Mouse (Mus musculus): ENCODE data around the gene Fktn. TPM values are rescaled to one million over a fixed set of nuclear protein-coding genes. Genes with fewer than 3 reads are reported as not detected.
"Not testable (repeated sequence)": the region's sequence is repeated elsewhere in the genome, so short reads cannot be mapped to it uniquely, and the experiment has no call there.

Gene Fktn
- polyA plus RNA-seq, 1 experiment from 2014 or later: 14.2 TPM

GRCm38 (mm10) chr4:53722506-53722905, 8.7 kb downstream of the Fktn start:
- ATAC-seq (ENCODE audit: insufficient number of reproducible peaks, low FRiP score, low TSS enrichment, low read depth): no peak
- H3K4me2 ChIP-seq (replicated peaks): no peak overlapping the region
- WGBS: 92% methylated on average over 4 of the region's 4 CpGs
- H3K4me3 ChIP-seq (replicated peaks): no peak overlapping the region
- no peaks in the 10 kb centered on the region for H3K4me1 ChIP-seq
- no peaks in the 10 kb centered on the region for H3K27me3 ChIP-seq
- H3K9me3 ChIP-seq (replicated peaks): no peaks in the 10 kb centered on the region
- H3K36me3 ChIP-seq: peaks cover 19% of the 10 kb centered on the region; the same call in 1 of the 2 replicates
- H3K9ac ChIP-seq: no peak overlapping the region
- H3K27ac ChIP-seq (replicated peaks): no peak overlapping the region

- not testable (repeated sequence) for H3K9me3 ChIP-seq (replicated peaks); H3K27ac ChIP-seq (replicated peaks); ATAC-seq (ENCODE audit: insufficient number of reproducible peaks, low FRiP score, low TSS enrichment, low read depth); H3K4me3 ChIP-seq (replicated peaks); H3K9ac ChIP-seq; H3K27me3 ChIP-seq; H3K4me1 ChIP-seq; H3K4me2 ChIP-seq (replicated peaks)
- 82% methylated on average over 2 of the region's 2 CpGs for whole genome bisulfite sequencing
- H3K36me3 ChIP-seq: peaks cover 32% of the 10 kb centered on the region
Observed at GRCm38 (mm10) chr4:53726100-53726499, 12.3 kb downstream of the Fktn start.

- no peak overlapping the region for H3K27ac ChIP-seq (replicated peaks)
- H3K4me2 ChIP-seq (replicated peaks): no peak overlapping the region
- H3K4me1 ChIP-seq: no peaks in the 10 kb centered on the region
- H3K9ac ChIP-seq: no peak overlapping the region
- ATAC-seq (ENCODE audit: insufficient number of reproducible peaks, low FRiP score, low TSS enrichment, low read depth): no peak
- peaks cover 33% of the 10 kb centered on the region for H3K36me3 ChIP-seq
- H3K4me3 ChIP-seq (replicated peaks): no peak overlapping the region
- 97% methylated on average over 1 of the region's 1 CpGs for WGBS
- H3K27me3 ChIP-seq: no peaks in the 10 kb centered on the region
- H3K9me3 ChIP-seq (replicated peaks): no peaks in the 10 kb centered on the region
Observed at GRCm38 (mm10) chr4:53728121-53728520, 14.3 kb downstream of the Fktn start.

GRCm38 (mm10) chr4:53738956-53739616, 25.3 kb downstream of the Fktn start:
- H3K27me3 ChIP-seq: no peaks in the 10 kb centered on the region
- no peaks in the 10 kb centered on the region for H3K4me1 ChIP-seq
- H3K4me3 ChIP-seq (replicated peaks): no peak overlapping the region
- 33% methylated on average over 6 of the region's 6 CpGs for WGBS
- H3K9me3 ChIP-seq (replicated peaks): no peaks in the 10 kb centered on the region
- no peak for ATAC-seq (ENCODE audit: insufficient number of reproducible peaks, low FRiP score, low TSS enrichment, low read depth)
- H3K9ac ChIP-seq: no peak overlapping the region
- H3K27ac ChIP-seq (replicated peaks): no peak overlapping the region
- H3K4me2 ChIP-seq (replicated peaks): no peak overlapping the region
- peaks cover 19% of the 10 kb centered on the region for H3K36me3 ChIP-seq

- H3K9me3 ChIP-seq (replicated peaks): no peaks in the 10 kb centered on the region
- no peak for ATAC-seq (ENCODE audit: insufficient number of reproducible peaks, low FRiP score, low TSS enrichment, low read depth)
- H3K27ac ChIP-seq (replicated peaks): no peak overlapping the region
- no peak overlapping the region for H3K4me2 ChIP-seq (replicated peaks)
- no peak overlapping the region for H3K9ac ChIP-seq
- no peak overlapping the region for H3K4me3 ChIP-seq (replicated peaks)
- peaks cover 30% of the 10 kb centered on the region; the same call in 1 of the 2 replicates for H3K36me3 ChIP-seq
- H3K27me3 ChIP-seq: no peaks in the 10 kb centered on the region
- no peaks in the 10 kb centered on the region for H3K4me1 ChIP-seq
Observed at GRCm38 (mm10) chr4:53749831-53750230, 36.0 kb downstream of the Fktn start.

- no peaks in the 10 kb centered on the region for H3K4me1 ChIP-seq
- no peaks in the 10 kb centered on the region for H3K9me3 ChIP-seq (replicated peaks)
- WGBS: 72% methylated on average over 16 of the region's 16 CpGs
- no peak overlapping the region for H3K27ac ChIP-seq (replicated peaks)
- H3K36me3 ChIP-seq: peaks cover 30% of the 10 kb centered on the region; the same call in 1 of the 2 replicates
- no peaks in the 10 kb centered on the region for H3K27me3 ChIP-seq
- ATAC-seq (ENCODE audit: insufficient number of reproducible peaks, low FRiP score, low TSS enrichment, low read depth): no peak
- no peak overlapping the region for H3K4me2 ChIP-seq (replicated peaks)
- H3K4me3 ChIP-seq (replicated peaks): no peak overlapping the region
- no peak overlapping the region for H3K9ac ChIP-seq
Observed at GRCm38 (mm10) chr4:53750391-53751120, 36.8 kb downstream of the Fktn start.

GRCm38 (mm10) chr4:53757030-53757429, 43.2 kb downstream of the Fktn start:
- no peak overlapping the region for H3K9ac ChIP-seq
- no peaks in the 10 kb centered on the region for H3K4me1 ChIP-seq
- peaks cover 8% of the 10 kb centered on the region; the same call in 1 of the 2 replicates for H3K36me3 ChIP-seq
- ATAC-seq (ENCODE audit: insufficient number of reproducible peaks, low FRiP score, low TSS enrichment, low read depth): no peak
- H3K27ac ChIP-seq (replicated peaks): no peak overlapping the region
- no peaks in the 10 kb centered on the region for H3K9me3 ChIP-seq (replicated peaks)
- H3K27me3 ChIP-seq: no peaks in the 10 kb centered on the region
- no peak overlapping the region for H3K4me3 ChIP-seq (replicated peaks)
- H3K4me2 ChIP-seq (replicated peaks): no peak overlapping the region

GRCm38 (mm10) chr4:53758764-53759163, 45.0 kb downstream of the Fktn start:
- Histone ChIP-seq H3K27me3 (no peaks in the 10 kb centered on the region), H3K9me3 (replicated peaks) (no peaks in the 10 kb centered on the region), H3K4me1 (no peaks in the 10 kb centered on the region), H3K36me3 (peaks cover 17% of the 10 kb centered on the region; the same call in 1 of the 2 replicates), H3K27ac (replicated peaks) (no peak overlapping the region; the same call in 1 of the 2 replicates), H3K4me3 (replicated peaks) (no peak overlapping the region), H3K4me2 (replicated peaks) (no peak overlapping the region), H3K9ac (no peak overlapping the region)
- WGBS: 70% methylated on average over 4 of the region's 4 CpGs
- no peak for ATAC-seq (ENCODE audit: insufficient number of reproducible peaks, low FRiP score, low TSS enrichment, low read depth)

GRCm38 (mm10) chr4:53759678-53760077, 45.9 kb downstream of the Fktn start:
- H3K27me3 ChIP-seq: no peaks in the 10 kb centered on the region
- 95% methylated on average over 3 of the region's 3 CpGs for WGBS
- H3K36me3 ChIP-seq: peaks cover 24% of the 10 kb centered on the region
- no peak overlapping the region for H3K27ac ChIP-seq (replicated peaks)
- no peak overlapping the region for H3K4me3 ChIP-seq (replicated peaks)
- ATAC-seq (ENCODE audit: insufficient number of reproducible peaks, low FRiP score, low TSS enrichment, low read depth): no peak
- no peaks in the 10 kb centered on the region for H3K4me1 ChIP-seq
- no peak overlapping the region for H3K9ac ChIP-seq
- H3K9me3 ChIP-seq (replicated peaks): no peaks in the 10 kb centered on the region
- H3K4me2 ChIP-seq (replicated peaks): no peak overlapping the region

GRCm38 (mm10) chr4:53762501-53762900, 48.7 kb downstream of the Fktn start:
- H3K9me3 ChIP-seq (replicated peaks): no peaks in the 10 kb centered on the region
- ATAC-seq (ENCODE audit: insufficient number of reproducible peaks, low FRiP score, low TSS enrichment, low read depth): no peak
- peaks cover 30% of the 10 kb centered on the region for H3K36me3 ChIP-seq
- H3K9ac ChIP-seq: no peak overlapping the region
- H3K27ac ChIP-seq (replicated peaks): no peak overlapping the region
- H3K4me3 ChIP-seq (replicated peaks): no peak overlapping the region
- no peak overlapping the region for H3K4me2 ChIP-seq (replicated peaks)
- no peaks in the 10 kb centered on the region for H3K27me3 ChIP-seq
- WGBS: 69% methylated on average over 3 of the region's 3 CpGs
- H3K4me1 ChIP-seq: no peaks in the 10 kb centered on the region

GRCm38 (mm10) chr4:53770958-53771735, 57.3 kb downstream of the Fktn start:
- H3K27me3 ChIP-seq: peaks cover 4% of the 10 kb centered on the region
- no peak overlapping the region for H3K9ac ChIP-seq
- H3K9me3 ChIP-seq (replicated peaks): no peaks in the 10 kb centered on the region
- WGBS: 26% methylated on average over 6 of the region's 6 CpGs
- H3K36me3 ChIP-seq: no peaks in the 10 kb centered on the region
- H3K4me3 ChIP-seq (replicated peaks): no peak overlapping the region
- H3K4me2 ChIP-seq (replicated peaks): no peak overlapping the region
- no peaks in the 10 kb centered on the region for H3K4me1 ChIP-seq
- ATAC-seq (ENCODE audit: insufficient number of reproducible peaks, low FRiP score, low TSS enrichment, low read depth): no peak
- no peak overlapping the region for H3K27ac ChIP-seq (replicated peaks)

Data from embryonic facial prominence, embryonic 15.5 days (tissue).